Mouse (Mus musculus) liver, postnatal 0 days (tissue): ENCODE results near the gene Tec.

Source experiments
- CTCF ChIP-seq: sonication (generic); IDR thresholded peaks from 2 replicates; pipeline ENCODE4 v1.5.1; 2016; ENCODE audit warnings: antibody characterized with exemption, low read depth
- EP300 ChIP-seq: IDR thresholded peaks from 2 replicates; pipeline ENCODE4 v1.6.1; 2016; ENCODE audit warnings: antibody characterized with exemption, low read depth, mild to moderate bottlenecking

GRCm38 (mm10) chr5:72755035-72755434, 113.2 kb downstream of the Tec start:
- no peak for TF ChIP-seq CTCF
- no peak for TF ChIP-seq EP300
